ENCODE assay signal across 9 mouse cellular contexts in genomic region chr6:86570830-86571229, GRCm38 (mm10). TPM values are rescaled to one million over a fixed set of nuclear protein-coding genes. Genes with fewer than 3 reads are reported as not detected.
DNase-seq lines count a peak whose midpoint lies in the region; ATAC-seq and TF ChIP-seq lines count a peak whose summit lies in the region.
"Had no signal": no experiment of that assay in that cellular context is flagged by ENCODE, and none has a peak within 500 bp of the region (broad histone marks: within the 10 kb centered on the region; RNA-seq: fewer than 3 reads in every experiment).

No protein-coding gene starts in this region.

- no peak for ATAC-seq in erythroblast, adult 5-6 weeks (replicated peaks; ENCODE audit: low FRiP score, poor library complexity, severe bottlenecking)

- WGBS in lung, adult 2 months: 31% methylated on average over 9 of the region's 9 CpGs

- TF ChIP-seq CTCF in lung, adult 2 months (IDR thresholded peaks at IDR 0.05; ENCODE audit: insufficient read depth, low read length): no peak

- TF ChIP-seq POLR2A in lung, adult 2 months (IDR thresholded peaks at IDR 0.05; ENCODE audit: borderline replicate concordance, extremely low read depth, low read depth, low read length): no peak

- peak; percentile 61 to 75 for DNase-seq in lung, adult 18-20 months
- no peak for DNase-seq in lung, adult 2 months
- peak; percentile 95 for DNase-seq in heart, adult 11 months
- DNase-seq in kidney, postnatal 4 days: peak; percentile 23 to 45
- DNase-seq in thymus, postnatal 14 days: peak; percentile 58
- DNase-seq in layer of hippocampus, postnatal 14 days (ENCODE audit: low spot score in 2 of 2): no peak
- no peak for DNase-seq in testis, postnatal 14 days (ENCODE audit: low spot score)

- H3K4me1 ChIP-seq in lung, adult 2 months (ENCODE audit: control insufficient read depth, insufficient read depth, low read length): peaks cover 5% of the 10 kb centered on the region

- H3K4me3 ChIP-seq in lung, adult 2 months (replicated peaks; ENCODE audit: extremely low read depth, low read depth, low read length): no peak overlapping the region
- H3K4me3 ChIP-seq: stomach, embryonic 15.5 days had no signal

RNA-seq across cellular contexts. Expression of gene Pcbp1, which starts 44.7 kb away (rescaled TPM):
- polyA plus RNA-seq in lung, adult 2 months (2012; rRNA removed): 161 TPM in 2 replicates
- total RNA-seq in layer of hippocampus, postnatal 14 days (2021): 100 to 1,000 TPM; 176 to 183 TPM
- 83.2 and 88.2 TPM in 2 replicates for total RNA-seq in erythroblast, adult 5-6 weeks (2015; ENCODE audit: low replicate concordance)
- 20.1 and 35.3 TPM in 2 replicates for total RNA-seq in erythroblast, adult 5-6 weeks (2017; ENCODE audit: low replicate concordance)

RNA-seq across cellular contexts. Expression of gene Asprv1, which starts 57.1 kb away (rescaled TPM):
- polyA plus RNA-seq in lung, adult 2 months (2012; rRNA removed): 0.43 and 263 TPM in 2 replicates
- total RNA-seq in layer of hippocampus, postnatal 14 days (2021): 1 to 10 TPM; 1.2 to 2.1 TPM
- 6.1 and 10.2 TPM in 2 replicates for total RNA-seq in erythroblast, adult 5-6 weeks (2015; ENCODE audit: low replicate concordance)
- 0.28 and 1.4 TPM in 2 replicates for total RNA-seq in erythroblast, adult 5-6 weeks (2017; ENCODE audit: low replicate concordance)

Comparison
In these comparisons a context has a peak if more than half of its experiments do, and no peak if none do; other contexts are left out.
1. DNase-seq: peak in lung, adult 18-20 months (2 of 2), heart, adult 11 months (single experiment), kidney, postnatal 4 days (2 of 2) and thymus, postnatal 14 days (single experiment); none in lung, adult 2 months (single experiment), layer of hippocampus, postnatal 14 days (0 of 2) and testis, postnatal 14 days (single experiment).